Mouse (Mus musculus): ENCODE measurements around the gene Musk. TPM values are rescaled to one million over a fixed set of nuclear protein-coding genes. Genes with fewer than 3 reads are reported as not detected.

The Musk gene
- polyA plus RNA-seq, 1 experiment: 0.40 TPM

- TF ChIP-seq CTCF (IDR thresholded peaks at IDR 0.05; ENCODE audit: borderline replicate concordance, insufficient read depth, low read length): no peak
- TF ChIP-seq POLR2A (IDR thresholded peaks at IDR 0.05; ENCODE audit: low read depth, low read length): no peak
- Histone ChIP-seq H3K4me3 (ENCODE audit: insufficient read depth, low read length) (no peak overlapping the region), H3K4me1 (ENCODE audit: control insufficient read depth, insufficient read depth, low read length) (peaks cover 6% of the 10 kb centered on the region), H3K27ac (ENCODE audit: insufficient read depth, low read length) (no peak overlapping the region)
These were observed 88.5 kb downstream of the Musk start for GRCm38 (mm10) chr4:58374141-58374870.

- peak overlapping the region; percentile 85; the same call in 1 of the 2 replicates for H3K27ac ChIP-seq (ENCODE audit: insufficient read depth, low read length)
- H3K4me3 ChIP-seq (ENCODE audit: insufficient read depth, low read length): no peak overlapping the region
- TF ChIP-seq POLR2A (IDR thresholded peaks at IDR 0.05; ENCODE audit: low read depth, low read length): no peak
- no peak for TF ChIP-seq CTCF (IDR thresholded peaks at IDR 0.05; ENCODE audit: borderline replicate concordance, insufficient read depth, low read length)
- peaks cover 2% of the 10 kb centered on the region; the same call in 1 of the 2 replicates for H3K4me1 ChIP-seq (ENCODE audit: control insufficient read depth, insufficient read depth, low read length)
These were observed 93.4 kb downstream of the Musk start for GRCm38 (mm10) chr4:58379186-58379585.

GRCm38 (mm10) chr4:58400861-58401341, 115.1 kb downstream of the Musk start:
- peak overlapping the region; percentile 82 for H3K27ac ChIP-seq (ENCODE audit: insufficient read depth, low read length)
- no peak overlapping the region for H3K4me3 ChIP-seq (ENCODE audit: insufficient read depth, low read length)
- peaks cover 13% of the 10 kb centered on the region for H3K4me1 ChIP-seq (ENCODE audit: control insufficient read depth, insufficient read depth, low read length)

GRCm38 (mm10) chr4:58401973-58402501, 116.3 kb downstream of the Musk start:
- H3K27ac ChIP-seq (ENCODE audit: insufficient read depth, low read length): peak overlapping the region; percentile 82
- peaks cover 13% of the 10 kb centered on the region for H3K4me1 ChIP-seq (ENCODE audit: control insufficient read depth, insufficient read depth, low read length)
- TF ChIP-seq POLR2A (IDR thresholded peaks at IDR 0.05; ENCODE audit: low read depth, low read length): no peak
- TF ChIP-seq CTCF (IDR thresholded peaks at IDR 0.05; ENCODE audit: borderline replicate concordance, insufficient read depth, low read length): no peak
- H3K4me3 ChIP-seq (ENCODE audit: insufficient read depth, low read length): no peak overlapping the region

More at GRCm38 (mm10) chr4:58400861-58401341, 115.1 kb downstream of the Musk start:
- TF ChIP-seq POLR2A (IDR thresholded peaks at IDR 0.05; ENCODE audit: low read depth, low read length) (no peak), CTCF (IDR thresholded peaks at IDR 0.05; ENCODE audit: borderline replicate concordance, insufficient read depth, low read length) (no peak)

- H3K27ac ChIP-seq (ENCODE audit: insufficient read depth, low read length): peak overlapping the region; percentile 86
These were observed 127.7 kb downstream of the Musk start for GRCm38 (mm10) chr4:58413188-58414185.

GRCm38 (mm10) chr4:58415537-58415936, 129.8 kb downstream of the Musk start:
- no peak overlapping the region for H3K27ac ChIP-seq (ENCODE audit: insufficient read depth, low read length)
- H3K4me1 ChIP-seq (ENCODE audit: control insufficient read depth, insufficient read depth, low read length): peaks cover 11% of the 10 kb centered on the region
- TF ChIP-seq POLR2A (IDR thresholded peaks at IDR 0.05; ENCODE audit: low read depth, low read length) (no peak), CTCF (IDR thresholded peaks at IDR 0.05; ENCODE audit: borderline replicate concordance, insufficient read depth, low read length) (no peak)
- no peak overlapping the region for H3K4me3 ChIP-seq (ENCODE audit: insufficient read depth, low read length)

More at GRCm38 (mm10) chr4:58413188-58414185, 127.7 kb downstream of the Musk start:
- Histone ChIP-seq H3K4me1 (ENCODE audit: control insufficient read depth, insufficient read depth, low read length) (peaks cover 11% of the 10 kb centered on the region), H3K4me3 (ENCODE audit: insufficient read depth, low read length) (no peak overlapping the region)
- TF ChIP-seq POLR2A (IDR thresholded peaks at IDR 0.05; ENCODE audit: low read depth, low read length) (no peak), CTCF (IDR thresholded peaks at IDR 0.05; ENCODE audit: borderline replicate concordance, insufficient read depth, low read length) (peak; percentile 16; the same call in 1 of the 2 replicates)

GRCm38 (mm10) chr4:58417319-58417718, 131.6 kb downstream of the Musk start:
- peak overlapping the region; percentile 85 for H3K27ac ChIP-seq (ENCODE audit: insufficient read depth, low read length)

GRCm38 (mm10) chr4:58419225-58419624, 133.5 kb downstream of the Musk start:
- no peak overlapping the region for H3K27ac ChIP-seq (ENCODE audit: insufficient read depth, low read length)
- H3K4me3 ChIP-seq (ENCODE audit: insufficient read depth, low read length): no peak overlapping the region
- TF ChIP-seq POLR2A (IDR thresholded peaks at IDR 0.05; ENCODE audit: low read depth, low read length) (no peak), CTCF (IDR thresholded peaks at IDR 0.05; ENCODE audit: borderline replicate concordance, insufficient read depth, low read length) (no peak)
- peaks cover 9% of the 10 kb centered on the region for H3K4me1 ChIP-seq (ENCODE audit: control insufficient read depth, insufficient read depth, low read length)

More at GRCm38 (mm10) chr4:58417319-58417718, 131.6 kb downstream of the Musk start:
- TF ChIP-seq POLR2A (IDR thresholded peaks at IDR 0.05; ENCODE audit: low read depth, low read length): no peak
- no peak for TF ChIP-seq CTCF (IDR thresholded peaks at IDR 0.05; ENCODE audit: borderline replicate concordance, insufficient read depth, low read length)
- Histone ChIP-seq H3K4me3 (ENCODE audit: insufficient read depth, low read length) (no peak overlapping the region), H3K4me1 (ENCODE audit: control insufficient read depth, insufficient read depth, low read length) (peaks cover 11% of the 10 kb centered on the region)

GRCm38 (mm10) chr4:58423276-58423930, 137.6 kb downstream of the Musk start:
- no peak overlapping the region for H3K4me3 ChIP-seq (ENCODE audit: insufficient read depth, low read length)
- no peak overlapping the region for H3K27ac ChIP-seq (ENCODE audit: insufficient read depth, low read length)
- H3K4me1 ChIP-seq (ENCODE audit: control insufficient read depth, insufficient read depth, low read length): peaks cover 2% of the 10 kb centered on the region; the same call in 1 of the 2 replicates
- TF ChIP-seq CTCF (IDR thresholded peaks at IDR 0.05; ENCODE audit: borderline replicate concordance, insufficient read depth, low read length): no peak
- TF ChIP-seq POLR2A (IDR thresholded peaks at IDR 0.05; ENCODE audit: low read depth, low read length): no peak

Other genes starting within 250 kb of the Musk start
- 82.5 and 85.8 TPM in 2 replicates for gene Svep1, start 79.1 kb upstream of the Musk start, polyA plus RNA-seq (2011; ENCODE audit: insufficient read length, low read depth, missing spikeins)